Mouse (Mus musculus) intestine, embryonic 14.5 days (tissue): ENCODE data around the gene Olfr702. TPM values are rescaled to one million over a fixed set of nuclear protein-coding genes. Genes with fewer than 3 reads are reported as not detected.

Experiments
- ATAC-seq: fragments of 200-750 bp; cut with Nextera tagmentation; replicated peaks from 2 replicates; pipeline ENCODE4 v1.8.0; 2017; ENCODE audit warnings: low read depth, moderate number of reproducible peaks, moderate TSS enrichment, moderate library complexity; ENCODE audit not compliant: low FRiP score, low TSS enrichment
- DNase-seq: peaks from one replicate; pipeline ENCODE4 v3.0.0-alpha.2; 2018; ENCODE audit warnings: low spot score
- H3K27ac ChIP-seq: fragments of 300-500 bp; sonication (generic); 2 replicates; pipeline ENCODE4 v1.5.1; 2014; ENCODE audit warnings: low read depth, mild to moderate bottlenecking, control low read depth
- H3K27me3 ChIP-seq: fragments of 300-500 bp; sonication (generic); replicated peaks from 2 replicates; pipeline ENCODE4 v1.6.1; 2014; ENCODE audit warnings: low read length, control low read depth; ENCODE audit not compliant: control insufficient read depth, insufficient read depth
- H3K36me3 ChIP-seq: fragments of 300-500 bp; sonication (generic); 2 replicates; pipeline ENCODE4 v1.6.1; 2014; ENCODE audit warnings: low read length, control low read depth; ENCODE audit not compliant: control insufficient read depth, insufficient read depth
- H3K4me1 ChIP-seq: fragments of 300-500 bp; sonication (generic); replicated peaks from 2 replicates; pipeline ENCODE4 v1.6.1; 2014; ENCODE audit warnings: low read length, control low read depth, mixed read lengths; ENCODE audit not compliant: control insufficient read depth, insufficient read depth
- H3K4me2 ChIP-seq: fragments of 300-500 bp; sonication (generic); 2 replicates; pipeline ENCODE4 v1.6.1; 2014; ENCODE audit warnings: low read length
- H3K4me3 ChIP-seq: fragments of 300-500 bp; sonication (generic); 2 replicates; pipeline ENCODE4 v1.5.1; 2014; ENCODE audit warnings: low read depth, low read length, control low read depth, mixed read lengths
- H3K9ac ChIP-seq: fragments of 300-500 bp; sonication (generic); 2 replicates; pipeline ENCODE4 v1.6.1; 2014; ENCODE audit warnings: mild to moderate bottlenecking, low read length
- H3K9me3 ChIP-seq: fragments of 300-500 bp; sonication (generic); 2 replicates; pipeline ENCODE4 v1.6.1; 2016; ENCODE audit warnings: low read length, control low read depth; ENCODE audit not compliant: control insufficient read depth
- WGBS: fragments of 180-500 bp; shearing (Covaris S2); extraction: QIAGEN DNeasy Blood & Tissue Kit; methylation state at CpG from one replicate; pipeline ENCODE4 v1.1.7; 2014; 5-methylcytosine and 5-hydroxymethylcytosine counted together
- polyA plus RNA-seq: library from polyadenylated mRNA; unstranded; fragments of >200 nt; fragmentation: Nextera tagmentation; extraction: Ambion mirVana; gene quantifications from 2 replicates; pipeline ENCODE4 v1.2.1, GENCODE M21; 2014

Olfr702 gene
- not detected in 2 replicates for polyA plus RNA-seq

GRCm38 (mm10) chr7:106833793-106834192 is at the start of gene Olfr702:
Gene Olfr702 (minus strand): TSS chr7:106833893.
- H3K27me3 ChIP-seq: no peaks in the 10 kb centered on the region
- H3K4me1 ChIP-seq: no peaks in the 10 kb centered on the region
- H3K4me3 ChIP-seq: no peak within 1 kb of the TSS
- no peak for DNase-seq
- ATAC-seq: no peak
- H3K36me3 ChIP-seq: no peaks in the 10 kb centered on the region
- H3K9me3 ChIP-seq: no peaks in the 10 kb centered on the region
- no peak within 1 kb of the TSS for H3K9ac ChIP-seq
- H3K27ac ChIP-seq: no peak within 1 kb of the TSS
- H3K4me2 ChIP-seq: no peak within 1 kb of the TSS

GRCm38 (mm10) chr7:106876791-106877190 is 43.1 kb upstream of the Olfr702 start, which contains the start of gene Olfr705:
Gene Olfr705 (minus strand): TSS chr7:106876891.
- whole genome bisulfite sequencing: 74% methylated on average over 3 of the region's 3 CpGs
- Histone ChIP-seq H3K4me2 (no peak within 1 kb of the TSS), H3K9ac (no peak within 1 kb of the TSS), H3K27me3 (no peaks in the 10 kb centered on the region), H3K36me3 (no peaks in the 10 kb centered on the region), H3K4me1 (no peaks in the 10 kb centered on the region), H3K4me3 (no peak within 1 kb of the TSS), H3K9me3 (no peaks in the 10 kb centered on the region), H3K27ac (no peak within 1 kb of the TSS)
- DNase-seq: no peak
- no peak for ATAC-seq

- Histone ChIP-seq H3K9ac (no peak within 1 kb of the TSS), H3K36me3 (no peaks in the 10 kb centered on the region), H3K4me1 (no peaks in the 10 kb centered on the region), H3K4me3 (no peak within 1 kb of the TSS), H3K4me2 (no peak within 1 kb of the TSS), H3K9me3 (no peaks in the 10 kb centered on the region), H3K27me3 (no peaks in the 10 kb centered on the region), H3K27ac (no peak within 1 kb of the TSS)
- DNase-seq (no peak), ATAC-seq (no peak)
Observed at GRCm38 (mm10) chr7:106862885-106863284, 29.2 kb upstream of the Olfr702 start, which contains the start of gene Olfr704. Gene Olfr704 (plus strand): TSS chr7:106863185.

- DNase-seq (no peak), ATAC-seq (no peak)
- Histone ChIP-seq H3K27ac (no peak within 1 kb of the TSS), H3K4me3 (no peak within 1 kb of the TSS), H3K27me3 (no peaks in the 10 kb centered on the region), H3K4me1 (no peaks in the 10 kb centered on the region), H3K9ac (no peak within 1 kb of the TSS), H3K4me2 (no peak within 1 kb of the TSS), H3K9me3 (no peaks in the 10 kb centered on the region), H3K36me3 (no peaks in the 10 kb centered on the region)
- 60% methylated on average over 2 of the region's 2 CpGs for WGBS
Observed at GRCm38 (mm10) chr7:106843060-106843459, 9.4 kb upstream of the Olfr702 start, which contains the start of gene Olfr703. Gene Olfr703 (plus strand): TSS chr7:106843360.

GRCm38 (mm10) chr7:106818414-106818813 is 15.3 kb downstream of the Olfr702 start:
- H3K9me3 ChIP-seq: no peaks in the 10 kb centered on the region
- H3K4me3 ChIP-seq: no peak overlapping the region
- no peak overlapping the region for H3K4me2 ChIP-seq
- ATAC-seq (no peak), DNase-seq (no peak)
- no peak overlapping the region for H3K27ac ChIP-seq
- H3K27me3 ChIP-seq: no peaks in the 10 kb centered on the region
- no peaks in the 10 kb centered on the region for H3K4me1 ChIP-seq
- H3K36me3 ChIP-seq: no peaks in the 10 kb centered on the region
- H3K9ac ChIP-seq: no peak overlapping the region

- Histone ChIP-seq H3K27me3 (no peaks in the 10 kb centered on the region), H3K27ac (no peak overlapping the region), H3K4me3 (no peak overlapping the region), H3K36me3 (no peaks in the 10 kb centered on the region), H3K9me3 (no peaks in the 10 kb centered on the region), H3K4me1 (no peaks in the 10 kb centered on the region), H3K9ac (no peak overlapping the region), H3K4me2 (no peak overlapping the region)
- WGBS: 35% methylated on average over 2 of the region's 2 CpGs
- DNase-seq: no peak
- no peak for ATAC-seq
Observed at GRCm38 (mm10) chr7:106815775-106816174, 17.9 kb downstream of the Olfr702 start.

GRCm38 (mm10) chr7:106813829-106814228 is 19.9 kb downstream of the Olfr702 start, which contains the start of gene Olfr701:
Gene Olfr701 (plus strand): TSS chr7:106814129.
- no peak within 1 kb of the TSS for H3K4me3 ChIP-seq
- DNase-seq (no peak), ATAC-seq (no peak)
- H3K27me3 ChIP-seq: no peaks in the 10 kb centered on the region
- H3K4me1 ChIP-seq: no peaks in the 10 kb centered on the region
- no peak within 1 kb of the TSS for H3K9ac ChIP-seq
- no peak within 1 kb of the TSS for H3K27ac ChIP-seq
- WGBS: 65% methylated on average over 2 of the region's 2 CpGs
- no peaks in the 10 kb centered on the region for H3K36me3 ChIP-seq
- no peaks in the 10 kb centered on the region for H3K9me3 ChIP-seq
- H3K4me2 ChIP-seq: no peak within 1 kb of the TSS

- DNase-seq: no peak
- Histone ChIP-seq H3K4me1 (no peaks in the 10 kb centered on the region), H3K36me3 (no peaks in the 10 kb centered on the region), H3K4me2 (no peak within 1 kb of the TSS), H3K27me3 (no peaks in the 10 kb centered on the region), H3K9ac (no peak within 1 kb of the TSS), H3K4me3 (no peak within 1 kb of the TSS), H3K27ac (no peak within 1 kb of the TSS), H3K9me3 (no peaks in the 10 kb centered on the region)
- 86% methylated on average over 1 of the region's 1 CpGs for WGBS
- no peak for ATAC-seq
Observed at GRCm38 (mm10) chr7:106808734-106809133, 25.0 kb downstream of the Olfr702 start, which contains the start of gene Olfr700. Gene Olfr700 (minus strand): TSS chr7:106808834.

- H3K27me3 ChIP-seq: no peaks in the 10 kb centered on the region
- no peak within 1 kb of the TSS for H3K9ac ChIP-seq
- H3K27ac ChIP-seq: no peak within 1 kb of the TSS
- DNase-seq (no peak), ATAC-seq (no peak)
- H3K4me3 ChIP-seq: no peak within 1 kb of the TSS
- WGBS: 77% methylated on average over 1 of the region's 1 CpGs
- H3K36me3 ChIP-seq: no peaks in the 10 kb centered on the region
- H3K4me2 ChIP-seq: no peak within 1 kb of the TSS
- H3K9me3 ChIP-seq: no peaks in the 10 kb centered on the region
- no peaks in the 10 kb centered on the region for H3K4me1 ChIP-seq
Observed at GRCm38 (mm10) chr7:106793098-106793497, 40.6 kb downstream of the Olfr702 start, which contains the start of gene Olfr699. Gene Olfr699 (minus strand): TSS chr7:106793198.
